Mouse (Mus musculus): ENCODE results near the gene Tnfsf13. TPM values are rescaled to one million over a fixed set of nuclear protein-coding genes. Genes with fewer than 3 reads are reported as not detected.

Gene Tnfsf13
- 11.4 TPM in 2 replicates for polyA plus RNA-seq (2012)

GRCm38 (mm10) chr11:69685526-69686148 is at the start of gene Tnfsf13:
Gene Tnfsf13, minus strand, starts transcription at chr11:69685784.

GRCm38 (mm10) chr11:69695361-69696181 is 10.0 kb upstream of the Tnfsf13 start, which contains the start of the genes Tnfsf12 and Tnfsfm13:
Gene Tnfsf12, minus strand, starts transcription at chr11:69695849.
Gene Tnfsfm13, minus strand, starts transcription at chr11:69696098.

GRCm38 (mm10) chr11:69681314-69682208 is 4.0 kb downstream of the Tnfsf13 start, which contains the start of gene Senp3:
Gene Senp3, minus strand, starts transcription at chr11:69682084.

GRCm38 (mm10) chr11:69672211-69672706 is 13.3 kb downstream of the Tnfsf13 start, which contains the start of gene Eif4a1:
Gene Eif4a1, minus strand, starts transcription at chr11:69672423.

GRCm38 (mm10) chr11:69665961-69666664 is 19.5 kb downstream of the Tnfsf13 start, which contains the start of gene Cd68:
Gene Cd68, minus strand, starts transcription at chr11:69666153.

GRCm38 (mm10) chr11:69662213-69662966 is 23.2 kb downstream of the Tnfsf13 start, which contains the start of gene Mpdu1:
Gene Mpdu1, minus strand, starts transcription at chr11:69662642.

GRCm38 (mm10) chr11:69655264-69656064 is 30.1 kb downstream of the Tnfsf13 start, which contains the start of gene Sox15:
Gene Sox15, plus strand, starts transcription at chr11:69655314.

Other genes with a start within 250 kb of the Tnfsf13 start
- gene Dnah2, start 136.7 kb downstream of the Tnfsf13 start, polyA plus RNA-seq (2012) = 0.03 TPM in 1 of 2 replicates, not detected in the other
- gene Efnb3, start 125.6 kb downstream of the Tnfsf13 start, polyA plus RNA-seq (2012) = 0.69 and 1.4 TPM in 2 replicates
- 15.1 and 19.3 TPM in 2 replicates for gene Wrap53, start 105.5 kb downstream of the Tnfsf13 start, polyA plus RNA-seq (2012)
- 107 and 113 TPM in 2 replicates for gene Trp53, start 105.4 kb downstream of the Tnfsf13 start, polyA plus RNA-seq (2012)
- 60.8 and 72.4 TPM in 2 replicates for gene Atp1b2, start 79.8 kb downstream of the Tnfsf13 start, polyA plus RNA-seq (2012)
- gene Shbg, start 67.9 kb downstream of the Tnfsf13 start, polyA plus RNA-seq (2012) = not detected in 2 replicates
- gene Sat2, start 63.8 kb downstream of the Tnfsf13 start, polyA plus RNA-seq (2012) = not detected in 2 replicates
- gene Fxr2, start 52.8 kb downstream of the Tnfsf13 start, polyA plus RNA-seq (2012) = 78.1 and 86.4 TPM in 2 replicates
- gene Sox15, start 30.5 kb downstream of the Tnfsf13 start, polyA plus RNA-seq (2012) = 0.48 and 1.3 TPM in 2 replicates
- gene Mpdu1, start 23.1 kb downstream of the Tnfsf13 start, polyA plus RNA-seq (2012) = 34.6 and 45.3 TPM in 2 replicates
- gene Cd68, start 19.6 kb downstream of the Tnfsf13 start, polyA plus RNA-seq (2012) = 27.8 and 36.3 TPM in 2 replicates
- 275 and 277 TPM in 2 replicates for gene Eif4a1, start 13.4 kb downstream of the Tnfsf13 start, polyA plus RNA-seq (2012)
- 103 and 104 TPM in 2 replicates for gene Senp3, start 3.7 kb downstream of the Tnfsf13 start, polyA plus RNA-seq (2012)
- gene Tnfsf12, start 10.1 kb upstream of the Tnfsf13 start, polyA plus RNA-seq (2012) = 7.9 and 10.0 TPM in 2 replicates
- gene Tnfsfm13, start 10.3 kb upstream of the Tnfsf13 start, polyA plus RNA-seq (2012) = 2.5 and 3.6 TPM in 2 replicates
- 82.4 and 83.8 TPM in 2 replicates for gene Polr2a, start 72.9 kb upstream of the Tnfsf13 start, polyA plus RNA-seq (2012)
- not detected in 2 replicates for gene Slc35g3, start 76.2 kb upstream of the Tnfsf13 start, polyA plus RNA-seq (2012)
- gene Zbtb4, start 80.1 kb upstream of the Tnfsf13 start, polyA plus RNA-seq (2012) = 3.7 and 6.1 TPM in 2 replicates
- gene Chrnb1, start 110.2 kb upstream of the Tnfsf13 start, polyA plus RNA-seq (2012) = 1.1 and 1.2 TPM in 2 replicates
- 1.1 and 1.4 TPM in 2 replicates for gene Fgf11, start 116.1 kb upstream of the Tnfsf13 start, polyA plus RNA-seq (2012)
- 0.03 TPM in 1 of 2 replicates, not detected in the other for gene Tmem102, start 119.8 kb upstream of the Tnfsf13 start, polyA plus RNA-seq (2012)
- gene Gm39566, start 129.5 kb upstream of the Tnfsf13 start, polyA plus RNA-seq (2012) = not detected in 2 replicates
- not detected in 2 replicates for gene Spem2, start 132.7 kb upstream of the Tnfsf13 start, polyA plus RNA-seq (2012)
- gene Spem1, start 136.4 kb upstream of the Tnfsf13 start, polyA plus RNA-seq (2012) = 0.11 TPM in 1 of 2 replicates, not detected in the other
- gene Nlgn2, start 152.0 kb upstream of the Tnfsf13 start, polyA plus RNA-seq (2012) = 40.3 and 57.2 TPM in 2 replicates
- gene Tmem256, start 152.7 kb upstream of the Tnfsf13 start, polyA plus RNA-seq (2012) = 437 and 678 TPM in 2 replicates
- 149 and 165 TPM in 2 replicates for gene Plscr3, start 160.6 kb upstream of the Tnfsf13 start, polyA plus RNA-seq (2012)
- gene Tnk1, start 172.9 kb upstream of the Tnfsf13 start, polyA plus RNA-seq (2012) = 0.27 and 0.99 TPM in 2 replicates
- not detected in 2 replicates for gene Tmem95, start 192.2 kb upstream of the Tnfsf13 start, polyA plus RNA-seq (2012)
- 1.2 and 1.7 TPM in 2 replicates for gene Kctd11, start 195.6 kb upstream of the Tnfsf13 start, polyA plus RNA-seq (2012)
- 138 and 178 TPM in 2 replicates for gene Acap1, start 209.8 kb upstream of the Tnfsf13 start, polyA plus RNA-seq (2012)
- 1.7 and 2.8 TPM in 2 replicates for gene 2810408A11Rik, start 215.2 kb upstream of the Tnfsf13 start, polyA plus RNA-seq (2012)
- gene Neurl4, start 215.3 kb upstream of the Tnfsf13 start, polyA plus RNA-seq (2012) = 79.1 and 86.6 TPM in 2 replicates
- 173 and 210 TPM in 2 replicates for gene Gps2, start 228.1 kb upstream of the Tnfsf13 start, polyA plus RNA-seq (2012)
- gene Eif5a, start 236.2 kb upstream of the Tnfsf13 start, polyA plus RNA-seq (2012) = 2,243 and 2,337 TPM in 2 replicates